Mouse (Mus musculus) ES-Bruce4 (cell line): ENCODE measurements at regions not wholly inside any gene's neighbourhood (a gene's known extent, or its start where the extent isn't known, plus 50 kb on each side); places are given as distances from the start of the nearest gene placed in this dataset.

Experiments used
- CTCF ChIP-seq: IDR thresholded peaks from one replicate; pipeline ENCODE4 v1.8.1; 2011; ENCODE audit warnings: low read depth, low read length
- EP300 ChIP-seq: IDR thresholded peaks from 2 replicates; pipeline ENCODE4 v1.6.1; 2011; ENCODE audit warnings: low read depth, low read length; ENCODE audit not compliant: insufficient read depth
- POLR2A ChIP-seq: IDR thresholded peaks from one replicate; pipeline ENCODE4 v1.8.1; 2011; ENCODE audit warnings: low read length; ENCODE audit not compliant: insufficient read depth

- TF ChIP-seq CTCF (no peak), EP300 (no peak), POLR2A (no peak)
Observed at GRCm38 (mm10) chr7:67831738-67832137, 72.2 kb upstream of the Synm start.
